Mouse (Mus musculus) kidney, embryonic 15.5 days (tissue): ENCODE measurements around the gene Cmtm6. TPM values are rescaled to one million over a fixed set of nuclear protein-coding genes. Genes with fewer than 3 reads are reported as not detected.
"Not testable (repeated sequence)": the region's sequence is repeated elsewhere in the genome, so short reads cannot be mapped to it uniquely, and the experiment has no call there.

Experiments
- ATAC-seq: fragments of 200-750 bp; cut with Nextera tagmentation; replicated peaks from 2 replicates; pipeline ENCODE4 v1.8.0; 2017; ENCODE audit warnings: moderate TSS enrichment; ENCODE audit not compliant: low FRiP score
- H3K27ac ChIP-seq: fragments of 300-500 bp; sonication (generic); 2 replicates; pipeline ENCODE4 v1.5.1; 2015; ENCODE audit warnings: mild to moderate bottlenecking, inconsistent platforms
- H3K27me3 ChIP-seq: fragments of 300-500 bp; sonication (generic); 2 replicates; pipeline ENCODE4 v1.6.1; 2015; ENCODE audit warnings: inconsistent platforms
- H3K36me3 ChIP-seq: fragments of 300-500 bp; sonication (generic); 2 replicates; pipeline ENCODE4 v1.6.1; 2015; ENCODE audit warnings: inconsistent platforms
- H3K4me1 ChIP-seq: fragments of 300-500 bp; sonication (generic); 2 replicates; pipeline ENCODE4 v1.6.1; 2015; ENCODE audit warnings: inconsistent platforms
- H3K4me2 ChIP-seq: fragments of 300-500 bp; sonication (generic); 2 replicates; pipeline ENCODE4 v1.6.1; 2015; ENCODE audit warnings: moderate library complexity, mild to moderate bottlenecking, inconsistent platforms
- H3K4me3 ChIP-seq: fragments of 300-500 bp; sonication (generic); replicated peaks from 2 replicates; pipeline ENCODE4 v1.5.1; 2015; ENCODE audit warnings: mild to moderate bottlenecking, inconsistent platforms
- H3K9ac ChIP-seq: fragments of 300-500 bp; sonication (generic); 2 replicates; pipeline ENCODE4 v1.6.1; 2015; ENCODE audit warnings: mild to moderate bottlenecking, inconsistent platforms
- H3K9me3 ChIP-seq: fragments of 300-500 bp; sonication (generic); replicated peaks from 2 replicates; pipeline ENCODE4 v1.6.1; 2016; ENCODE audit warnings: inconsistent platforms
- WGBS: fragments of 180-500 bp; shearing (Covaris S2); methylation state at CpG from one replicate; pipeline ENCODE4 v1.1.7; 2015; ENCODE audit warnings: mixed read lengths; 5-methylcytosine and 5-hydroxymethylcytosine counted together
- polyA plus RNA-seq: library from polyadenylated mRNA; unstranded; fragments of >200 nt; fragmentation: Nextera tagmentation; extraction: Ambion mirVana; gene quantifications from 2 replicates; pipeline ENCODE4 v1.2.1, GENCODE M21; 2015

The Cmtm6 gene
- 56.3 and 57.6 TPM in 2 replicates for polyA plus RNA-seq

- peaks cover 35% of the 10 kb centered on the region for H3K4me1 ChIP-seq
- ATAC-seq: peak; percentile 93
- H3K27me3 ChIP-seq: no peaks in the 10 kb centered on the region
- peak within 1 kb of the TSS; percentile 78 for H3K4me2 ChIP-seq
- WGBS: under 1% methylated on average over 53 of the region's 53 CpGs
- H3K4me3 ChIP-seq: peak within 1 kb of the TSS; percentile 82
- H3K36me3 ChIP-seq: no peaks in the 10 kb centered on the region
- H3K27ac ChIP-seq: peak within 1 kb of the TSS; percentile 95
- no peaks in the 10 kb centered on the region for H3K9me3 ChIP-seq
- peak within 1 kb of the TSS; percentile 90 for H3K9ac ChIP-seq
Measured at GRCm38 (mm10) chr9:114731011-114731755, at the start of gene Cmtm6. Cmtm6 (plus strand) TSS chr9:114731116.

- Histone ChIP-seq H3K27ac (no peak overlapping the region), H3K4me1 (no peaks in the 10 kb centered on the region), H3K4me2 (no peak overlapping the region), H3K9ac (no peak overlapping the region), H3K27me3 (no peaks in the 10 kb centered on the region), H3K9me3 (no peaks in the 10 kb centered on the region), H3K4me3 (no peak overlapping the region), H3K36me3 (no peaks in the 10 kb centered on the region)
- 84% methylated on average over 4 of the region's 4 CpGs for WGBS
- ATAC-seq: no peak
Measured at GRCm38 (mm10) chr9:114682193-114682592, 48.7 kb upstream of the Cmtm6 start.

- Histone ChIP-seq H3K9ac (no peak overlapping the region), H3K4me2 (no peak overlapping the region), H3K36me3 (0 out of 2 replicates have a peak, but pooled peaks cover under 1% of the 10 kb centered on the region), H3K4me3 (no peak overlapping the region), H3K27me3 (no peaks in the 10 kb centered on the region), H3K9me3 (no peaks in the 10 kb centered on the region), H3K27ac (no peak overlapping the region), H3K4me1 (peaks cover 27% of the 10 kb centered on the region)
- 89% methylated on average over 7 of the region's 7 CpGs for WGBS
- no peak for ATAC-seq
Measured at GRCm38 (mm10) chr9:114686245-114686644, 44.7 kb upstream of the Cmtm6 start.

GRCm38 (mm10) chr9:114687639-114688038, 43.3 kb upstream of the Cmtm6 start:
- H3K27ac ChIP-seq: no peak overlapping the region
- WGBS: 81% methylated on average over 13 of the region's 13 CpGs

GRCm38 (mm10) chr9:114688252-114688952, 42.5 kb upstream of the Cmtm6 start, which contains the start of gene Dync1li1:
Dync1li1 (plus strand) TSS chr9:114688790.
- Histone ChIP-seq H3K4me3 (peak within 1 kb of the TSS; percentile 67), H3K9ac (peak within 1 kb of the TSS; percentile 76), H3K4me2 (peak within 1 kb of the TSS; percentile 88), H3K4me1 (peaks cover 27% of the 10 kb centered on the region), H3K27ac (peak within 1 kb of the TSS; percentile 85), H3K9me3 (no peaks in the 10 kb centered on the region), H3K27me3 (no peaks in the 10 kb centered on the region), H3K36me3 (peaks cover 16% of the 10 kb centered on the region)
- under 1% methylated on average over 56 of the region's 57 CpGs for WGBS
- ATAC-seq: peak; percentile 96

More at GRCm38 (mm10) chr9:114687639-114688038, 43.3 kb upstream of the Cmtm6 start:
- Histone ChIP-seq H3K9me3 (no peaks in the 10 kb centered on the region), H3K4me1 (peaks cover 27% of the 10 kb centered on the region), H3K36me3 (peaks cover 9% of the 10 kb centered on the region), H3K9ac (peak overlapping the region; percentile 76; the same call in 1 of the 2 replicates), H3K4me2 (peak overlapping the region; percentile 88), H3K27me3 (no peaks in the 10 kb centered on the region), H3K4me3 (peak overlapping the region; percentile 67)
- no peak for ATAC-seq

DNA sequence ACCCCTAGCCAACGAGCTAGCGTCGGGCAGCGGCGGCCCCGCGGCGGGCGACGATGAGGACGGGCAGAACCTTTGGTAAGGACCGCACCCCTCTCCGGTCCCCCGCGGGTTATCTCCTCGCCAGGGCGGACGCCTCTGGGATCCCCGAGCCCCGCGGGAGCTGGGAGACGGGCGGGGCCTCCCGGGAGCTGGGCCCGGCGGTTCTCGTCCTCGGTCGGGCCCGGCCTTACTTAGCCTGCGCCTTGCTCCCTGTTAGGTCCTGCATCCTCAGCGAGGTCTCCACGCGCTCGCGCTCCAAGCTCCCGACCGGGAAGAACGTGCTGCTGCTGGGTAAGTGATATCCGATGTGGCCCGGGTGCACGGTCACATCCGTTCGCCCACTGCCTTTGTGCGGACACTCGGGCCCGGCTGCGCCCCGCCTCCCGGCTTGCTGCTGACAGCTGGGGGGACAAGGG, 41.9 kb upstream of the Cmtm6 start:
- WGBS: under 1% methylated on average over 50 of the region's 50 CpGs
- ATAC-seq: peak; percentile 75
- Histone ChIP-seq H3K27me3 (no peaks in the 10 kb centered on the region), H3K4me3 (peak overlapping the region; percentile 67), H3K36me3 (peaks cover 22% of the 10 kb centered on the region), H3K9ac (peak overlapping the region; percentile 76), H3K9me3 (no peaks in the 10 kb centered on the region), H3K4me2 (peak overlapping the region; percentile 88), H3K27ac (peak overlapping the region; percentile 85), H3K4me1 (peaks cover 27% of the 10 kb centered on the region)

DNA sequence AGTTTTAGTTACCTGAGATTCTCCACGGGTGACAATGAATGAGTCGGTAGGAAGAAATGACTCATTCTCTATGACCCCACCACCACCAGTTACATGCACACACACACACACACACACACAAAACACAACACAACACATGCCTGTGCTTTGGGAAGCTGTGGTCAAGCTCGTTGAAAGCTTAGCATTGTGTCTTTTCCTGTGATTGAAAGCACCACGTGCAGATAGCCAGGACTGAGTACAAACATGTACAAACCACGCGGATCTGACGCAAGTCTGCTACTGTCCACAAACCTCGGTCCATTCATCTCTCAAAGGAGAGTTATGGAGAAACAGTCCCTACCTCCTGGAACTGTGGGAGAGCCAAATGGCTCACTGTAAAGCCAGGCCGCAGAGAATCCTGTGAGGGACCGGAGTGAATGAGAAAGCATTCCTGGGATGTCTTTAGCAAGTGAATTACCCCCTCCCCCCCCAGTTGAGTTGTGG, 40.8 kb upstream of the Cmtm6 start:
- peak overlapping the region; percentile 88 for H3K4me2 ChIP-seq
- WGBS: 11% methylated on average over 10 of the region's 10 CpGs
- peak overlapping the region; percentile 76; the same call in 1 of the 2 replicates for H3K9ac ChIP-seq

DNA sequence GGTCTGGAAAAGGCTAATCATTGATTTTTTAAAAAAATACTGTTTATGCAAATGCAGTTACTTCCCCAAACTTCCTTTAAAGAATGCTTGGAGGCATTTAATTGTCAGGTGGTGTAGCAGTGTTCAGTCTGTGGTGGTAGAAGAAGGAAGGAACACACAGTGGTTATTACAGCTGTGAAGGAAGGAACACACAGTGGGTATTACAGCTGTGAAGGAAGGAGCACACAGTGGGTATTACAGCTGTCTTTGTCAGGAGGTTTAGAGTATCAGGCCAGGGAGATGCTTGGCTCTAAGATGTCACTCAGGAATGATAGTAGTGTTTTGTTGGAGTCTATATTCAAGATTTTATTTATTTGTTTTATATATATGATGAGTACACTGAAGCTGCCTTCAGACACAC, 39.8 kb upstream of the Cmtm6 start:
- no peak overlapping the region for H3K27ac ChIP-seq
- no peak overlapping the region for H3K9ac ChIP-seq
- H3K36me3 ChIP-seq: peaks cover 34% of the 10 kb centered on the region
- no peak overlapping the region for H3K4me3 ChIP-seq
- no peaks in the 10 kb centered on the region for H3K9me3 ChIP-seq
- peak overlapping the region; percentile 88; the same call in 1 of the 2 replicates for H3K4me2 ChIP-seq
- no peaks in the 10 kb centered on the region for H3K27me3 ChIP-seq
- peaks cover 27% of the 10 kb centered on the region for H3K4me1 ChIP-seq
- no peak for ATAC-seq

More for the DNA sequence above, 40.8 kb upstream of the Cmtm6 start:
- no peak for ATAC-seq
- peaks cover 27% of the 10 kb centered on the region for H3K4me1 ChIP-seq
- no peaks in the 10 kb centered on the region for H3K27me3 ChIP-seq
- peaks cover 32% of the 10 kb centered on the region for H3K36me3 ChIP-seq
- H3K9me3 ChIP-seq: no peaks in the 10 kb centered on the region
- H3K4me3 ChIP-seq: peak overlapping the region; percentile 67
- H3K27ac ChIP-seq: no peak overlapping the region

- not testable (repeated sequence) for H3K27me3 ChIP-seq, H3K4me1 ChIP-seq, H3K4me3 ChIP-seq, H3K9ac ChIP-seq, ATAC-seq, H3K27ac ChIP-seq, H3K4me2 ChIP-seq, H3K9me3 ChIP-seq
- peaks cover 49% of the 10 kb centered on the region for H3K36me3 ChIP-seq
- WGBS: 95% methylated on average over 8 of the region's 8 CpGs
Measured at GRCm38 (mm10) chr9:114695662-114696061, 35.3 kb upstream of the Cmtm6 start.

GRCm38 (mm10) chr9:114697072-114697471, 33.8 kb upstream of the Cmtm6 start:
- Histone ChIP-seq H3K27me3 (no peaks in the 10 kb centered on the region), H3K9me3 (no peaks in the 10 kb centered on the region), H3K4me1 (0 out of 2 replicates have a peak, but pooled peaks cover 2% of the 10 kb centered on the region), H3K36me3 (peaks cover 49% of the 10 kb centered on the region), H3K9ac (no peak overlapping the region), H3K4me2 (no peak overlapping the region), H3K4me3 (no peak overlapping the region), H3K27ac (no peak overlapping the region)
- 91% methylated on average over 4 of the region's 4 CpGs for WGBS
- no peak for ATAC-seq

DNA sequence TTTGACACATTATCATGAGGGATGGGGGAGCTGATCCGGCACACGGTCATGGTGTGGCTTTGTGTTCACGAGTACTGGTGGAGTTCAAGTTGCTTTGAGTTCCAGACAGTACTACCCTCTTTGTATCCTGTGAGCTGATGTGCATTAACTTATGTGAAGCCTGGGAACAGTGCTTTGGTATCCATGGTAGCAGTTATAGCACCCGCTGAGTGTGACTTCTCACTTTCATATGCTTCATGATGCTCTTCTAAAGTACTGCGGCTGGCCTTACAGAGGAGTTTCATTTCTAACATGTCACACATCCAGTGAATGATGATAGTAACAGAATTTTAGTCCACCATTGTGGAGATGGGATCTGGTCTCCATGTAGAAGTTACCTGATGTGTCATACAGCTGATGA, 33.0 kb upstream of the Cmtm6 start:
- ATAC-seq: no peak
- Histone ChIP-seq H3K9me3 (no peaks in the 10 kb centered on the region), H3K27ac (no peak overlapping the region), H3K4me3 (no peak overlapping the region), H3K27me3 (no peaks in the 10 kb centered on the region), H3K4me1 (0 out of 2 replicates have a peak, but pooled peaks cover 2% of the 10 kb centered on the region), H3K36me3 (peaks cover 41% of the 10 kb centered on the region), H3K4me2 (no peak overlapping the region), H3K9ac (no peak overlapping the region)
- WGBS: 89% methylated on average over 5 of the region's 5 CpGs

DNA sequence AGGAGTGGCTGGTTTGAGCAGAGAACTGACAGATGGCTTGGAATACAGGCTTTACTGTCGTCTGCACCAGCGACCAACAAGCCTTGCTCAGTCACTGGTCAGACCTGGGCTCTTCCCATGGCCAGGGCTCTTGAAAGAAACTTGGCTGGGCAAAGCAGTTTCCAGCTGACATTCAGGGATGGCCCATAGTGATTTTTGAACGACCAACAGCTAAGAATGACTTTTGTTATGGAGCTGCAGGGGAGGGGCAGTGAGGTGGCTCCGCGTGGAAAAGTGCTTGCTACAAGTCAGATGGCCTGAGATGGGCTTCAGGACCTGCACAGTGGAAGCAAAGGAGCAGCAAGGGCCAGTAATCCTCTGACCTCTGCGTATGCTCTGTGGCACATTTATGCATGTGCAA, 31.7 kb upstream of the Cmtm6 start:
- WGBS: 72% methylated on average over 6 of the region's 6 CpGs
- Histone ChIP-seq H3K4me2 (no peak overlapping the region), H3K9me3 (no peaks in the 10 kb centered on the region), H3K4me3 (no peak overlapping the region), H3K27me3 (no peaks in the 10 kb centered on the region), H3K4me1 (0 out of 2 replicates have a peak, but pooled peaks cover 2% of the 10 kb centered on the region), H3K27ac (no peak overlapping the region), H3K36me3 (peaks cover 27% of the 10 kb centered on the region), H3K9ac (no peak overlapping the region)
- no peak for ATAC-seq
